Mouse (Mus musculus) B cell, adult 67 days (primary cell): ENCODE data around the gene Cabp5. TPM values are rescaled to one million over a fixed set of nuclear protein-coding genes. Genes with fewer than 3 reads are reported as not detected.

Experiments used
- total RNA-seq, 2 experiments: library from RNA; stranded (reverse); gene quantifications; 4 replicates each; pipeline ENCODE4 v1.2.4; 2023

Gene Cabp5
- not detected for total RNA-seq

GRCm38 (mm10) chr7:13397832-13398231 is at the start of gene Cabp5:
TSS of gene Cabp5 (plus strand) at chr7:13398132.

GRCm38 (mm10) chr7:13450541-13450940 is 52.6 kb downstream of the Cabp5 start, which contains the start of gene Bsph1:
TSS of gene Bsph1 (plus strand) at chr7:13450841.

Other genes with a start within 250 kb of the Cabp5 start
- under 1 TPM in 1 of 2 experiments, not detected in 1; 0.09 TPM for gene Vmn1r88, start 238.6 kb upstream of the Cabp5 start, total RNA-seq
- gene Vmn1r89, start 185.1 kb upstream of the Cabp5 start, total RNA-seq, result not detected
- 10 to 100 TPM; 24.4 to 26.2 TPM for gene Lig1, start 120.8 kb upstream of the Cabp5 start, total RNA-seq
- 10 to 100 TPM in 1 of 2 experiments, 1 to 10 TPM in 1; 7.1 to 10.0 TPM for gene Zswim9, start 119.4 kb upstream of the Cabp5 start, total RNA-seq
- 1 to 10 TPM in 1 of 2 experiments, under 1 TPM in 1; 0.20 to 1.2 TPM for gene Pla2g4c, start 73.5 kb upstream of the Cabp5 start, total RNA-seq
- not detected for gene Bsph1, start 52.7 kb downstream of the Cabp5 start, total RNA-seq
- not detected for gene Bsph2, start 172.9 kb downstream of the Cabp5 start, total RNA-seq
- not detected for gene Sult2a5, start 225.8 kb downstream of the Cabp5 start, total RNA-seq